Mouse (Mus musculus): ENCODE measurements around the gene Dbx1. TPM values are rescaled to one million over a fixed set of nuclear protein-coding genes. Genes with fewer than 3 reads are reported as not detected.

Dbx1 gene
- total and polyA plus RNA-seq, 3 experiments, result not detected

DNA sequence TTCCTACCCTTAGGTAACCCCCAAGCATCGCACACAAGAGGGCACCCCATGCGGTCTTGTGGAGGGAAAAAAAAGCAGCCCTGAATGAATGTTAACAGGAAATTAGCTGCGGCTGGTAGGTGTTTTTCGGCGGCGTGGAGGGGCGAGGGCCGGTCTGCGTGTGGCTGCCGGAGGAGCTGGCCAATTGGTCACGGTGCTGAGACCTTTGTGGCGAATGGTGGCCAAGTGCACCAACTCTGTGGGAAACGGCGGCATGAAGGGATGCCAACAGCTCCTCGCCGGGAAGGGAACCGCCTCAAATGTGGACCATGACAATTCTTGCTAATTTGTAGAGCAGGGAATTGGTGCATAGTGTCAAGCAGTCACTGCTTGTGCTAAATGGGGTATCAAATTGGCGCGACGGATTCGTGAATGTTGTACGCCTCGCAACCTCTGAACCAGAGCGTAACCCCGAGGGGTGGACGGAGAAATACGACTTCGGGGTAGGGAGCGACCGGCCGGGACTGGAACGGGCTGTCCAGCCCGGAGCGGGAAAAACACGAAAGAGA is 1.5 kb downstream of the Dbx1 start:
- TF ChIP-seq BHLHE40 (IDR thresholded peaks at IDR 0.05; ENCODE audit: borderline replicate concordance, low read depth, low read length) (no peak), USF1 (IDR thresholded peaks at IDR 0.05; ENCODE audit: low read depth, low read length) (no peak), POLR2AphosphoS2 (IDR thresholded peaks at IDR 0.05; ENCODE audit: low read length) (no peak), CHD2 (IDR thresholded peaks at IDR 0.05; ENCODE audit: low read length) (no peak), ETS1 (IDR thresholded peaks at IDR 0.05; ENCODE audit: low read depth, low read length) (no peak), NRF1 (IDR thresholded peaks at IDR 0.05; ENCODE audit: insufficient read depth, low read depth, low read length, poor library complexity, severe bottlenecking) (no peak), MYC (IDR thresholded peaks at IDR 0.05; ENCODE audit: low read depth, low read length) (no peak), MEF2A (IDR thresholded peaks at IDR 0.05; ENCODE audit: extremely low read depth, insufficient replicate concordance, low read depth, low read length, poor library complexity, severe bottlenecking) (no peak), NELFE (IDR thresholded peaks at IDR 0.05; ENCODE audit: low read depth, low read length) (no peak), ZC3H11A (IDR thresholded peaks at IDR 0.05; ENCODE audit: low read depth, low read length) (no peak), TCF12 (IDR thresholded peaks at IDR 0.05; ENCODE audit: low read depth, low read length) (no peak), RAD21 (IDR thresholded peaks at IDR 0.05; ENCODE audit: low read depth, low read length) (no peak), POLR2A (IDR thresholded peaks at IDR 0.05; ENCODE audit: control insufficient read depth in 1 of 2, insufficient read depth in 1 of 2, low read depth in 1 of 2, low read length in 2 of 2, poor library complexity in 1 of 2) (no peak), UBTF (IDR thresholded peaks at IDR 0.05; ENCODE audit: borderline replicate concordance, insufficient read depth, low read depth, low read length) (no peak), SMC3 (IDR thresholded peaks at IDR 0.05; ENCODE audit: low read depth, low read length) (no peak), ELF1 (IDR thresholded peaks at IDR 0.05; ENCODE audit: low read depth, low read length) (no peak), JUND (IDR thresholded peaks at IDR 0.05; ENCODE audit: low read depth, low read length) (no peak), MAZ (IDR thresholded peaks at IDR 0.05; ENCODE audit: low read depth, low read length) (no peak)
- no peak overlapping the region for H3K4me3 ChIP-seq (ENCODE audit: control insufficient read depth in 1 of 2, insufficient read depth in 1 of 2, low read depth in 2 of 2, low read length in 2 of 2)
- no peaks in the 10 kb centered on the region for H3K4me1 ChIP-seq (ENCODE audit: control insufficient read depth in 1 of 2, insufficient read depth in 2 of 2, low read length in 2 of 2)
- no peaks in the 10 kb centered on the region for H3K9me3 ChIP-seq (replicated peaks; ENCODE audit: insufficient read depth, low read length)
- no peaks in the 10 kb centered on the region for H3K27me3 ChIP-seq (ENCODE audit: control insufficient read depth in 1 of 2, insufficient read depth in 2 of 2, low read length in 2 of 2)
- no peak overlapping the region for H3K27ac ChIP-seq (ENCODE audit: control insufficient read depth, low read depth, low read length)
- H3K79me2 ChIP-seq (ENCODE audit: control insufficient read depth, insufficient read depth, low read length, poor library complexity), result no peaks in the 10 kb centered on the region
- no peaks in the 10 kb centered on the region for H3K36me3 ChIP-seq (ENCODE audit: control insufficient read depth in 1 of 2, insufficient read depth in 2 of 2, low read length in 2 of 2)
- H3K9ac ChIP-seq (ENCODE audit: control insufficient read depth, low read depth, low read length, poor library complexity, severe bottlenecking), result no peak overlapping the region
- DNase-seq (ENCODE audit: low read depth, low spot score), result no peak

DNA sequence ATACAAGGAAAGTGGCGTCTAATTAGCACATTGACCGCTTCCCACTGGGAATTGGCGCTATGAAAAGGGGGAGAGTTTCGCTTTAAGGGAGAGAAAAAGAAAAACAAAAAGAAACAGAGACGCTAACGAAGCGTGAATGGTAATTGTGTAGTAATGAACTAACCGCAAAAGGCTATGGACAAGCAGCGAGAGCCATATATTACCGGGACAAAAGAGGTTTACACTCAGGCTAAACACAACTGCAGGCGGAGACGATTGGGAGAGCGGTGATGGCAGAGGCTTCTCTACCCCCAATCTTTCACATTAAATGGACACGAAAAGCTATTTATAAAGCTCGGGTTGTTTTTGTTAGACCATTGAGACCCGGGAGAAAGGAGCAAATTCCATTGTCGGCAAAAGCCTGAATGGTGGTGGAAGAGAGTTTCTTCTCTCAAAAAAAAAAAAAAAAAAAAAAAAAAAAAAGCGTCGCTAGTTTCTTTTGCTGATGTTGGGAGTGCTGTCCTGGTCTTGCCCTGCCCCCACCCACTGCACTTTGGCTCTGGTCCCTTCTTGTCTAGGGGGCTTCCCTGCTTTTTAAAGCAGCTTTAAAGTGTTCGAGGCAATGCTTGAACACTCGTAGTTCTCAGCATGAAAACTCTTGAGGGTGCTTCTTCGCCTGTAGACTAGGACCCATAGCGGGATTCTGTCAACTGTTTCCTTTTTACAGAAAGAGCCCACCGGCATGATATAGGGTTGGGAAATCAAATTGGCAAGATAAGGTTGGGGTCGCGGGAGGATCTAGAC is 2.2 kb downstream of the Dbx1 start:
- no peaks in the 10 kb centered on the region for H3K9me3 ChIP-seq (replicated peaks; ENCODE audit: insufficient read depth, low read length)
- no peaks in the 10 kb centered on the region for H3K27me3 ChIP-seq (ENCODE audit: control insufficient read depth in 1 of 2, insufficient read depth in 2 of 2, low read length in 2 of 2)
- no peak overlapping the region for H3K4me3 ChIP-seq (ENCODE audit: control insufficient read depth in 1 of 2, insufficient read depth in 1 of 2, low read depth in 2 of 2, low read length in 2 of 2)

More for the DNA sequence above, 2.2 kb downstream of the Dbx1 start:
- Histone ChIP-seq H3K4me1 (ENCODE audit: control insufficient read depth in 1 of 2, insufficient read depth in 2 of 2, low read length in 2 of 2) (no peaks in the 10 kb centered on the region), H3K9ac (ENCODE audit: control insufficient read depth, low read depth, low read length, poor library complexity, severe bottlenecking) (no peak overlapping the region), H3K79me2 (ENCODE audit: control insufficient read depth, insufficient read depth, low read length, poor library complexity) (no peaks in the 10 kb centered on the region), H3K36me3 (ENCODE audit: control insufficient read depth in 1 of 2, insufficient read depth in 2 of 2, low read length in 2 of 2) (no peaks in the 10 kb centered on the region), H3K27ac (ENCODE audit: control insufficient read depth, low read depth, low read length) (no peak overlapping the region)
- no peak for DNase-seq (ENCODE audit: low read depth, low spot score)
- TF ChIP-seq MAZ (IDR thresholded peaks at IDR 0.05; ENCODE audit: low read depth, low read length) (no peak), TBP (IDR thresholded peaks at IDR 0.05; ENCODE audit: low read depth, low read length) (no peak), TCF12 (IDR thresholded peaks at IDR 0.05; ENCODE audit: low read depth, low read length) (no peak), NELFE (IDR thresholded peaks at IDR 0.05; ENCODE audit: low read depth, low read length) (no peak), HCFC1 (IDR thresholded peaks at IDR 0.05; ENCODE audit: low read depth, low read length) (no peak), USF2 (IDR thresholded peaks at IDR 0.05; ENCODE audit: borderline replicate concordance in 1 of 2, insufficient read depth in 1 of 2, low read depth in 1 of 2, low read length in 2 of 2) (no peak), MAFK (IDR thresholded peaks at IDR 0.05; ENCODE audit: borderline replicate concordance, low read depth, low read length) (no peak), ETS1 (IDR thresholded peaks at IDR 0.05; ENCODE audit: low read depth, low read length) (no peak), MAX (IDR thresholded peaks at IDR 0.05; ENCODE audit: low read length) (no peak), ZNF384 (IDR thresholded peaks at IDR 0.05; ENCODE audit: low read depth, low read length) (no peak), UBTF (IDR thresholded peaks at IDR 0.05; ENCODE audit: borderline replicate concordance, insufficient read depth, low read depth, low read length) (no peak), MXI1 (IDR thresholded peaks at IDR 0.05; ENCODE audit: low read depth, low read length) (no peak), MYB (IDR thresholded peaks at IDR 0.05; ENCODE audit: low read depth, low read length) (no peak)

All from MEL (cell line).